Mouse (Mus musculus): Measurements from ENCODE around the gene Dgki.

Dgki gene

DNA sequence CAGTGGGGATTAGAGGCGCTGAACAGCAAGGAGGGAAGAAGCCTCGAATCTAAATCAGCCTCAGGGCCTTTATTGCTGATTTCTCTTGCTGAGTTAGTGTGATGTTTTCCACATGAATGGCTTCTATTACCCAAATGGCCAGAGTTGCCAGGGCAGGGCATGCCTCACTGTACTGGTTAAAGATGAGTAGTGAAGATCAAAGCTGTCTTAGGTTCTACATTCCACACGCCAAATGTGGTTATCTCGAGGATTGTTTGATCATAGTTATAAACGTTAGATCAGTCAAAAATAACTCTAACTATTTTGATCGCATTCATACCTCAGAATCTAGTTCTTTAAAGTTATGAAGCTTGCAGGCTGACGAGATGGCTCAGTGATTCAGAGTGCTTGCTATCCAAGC lies 59.8 kb downstream of the Dgki start:
- DNase-seq (ENCODE audit: low read depth) = no peak

GRCm38 (mm10) chr6:37236893-37237292 lies 63.1 kb downstream of the Dgki start:
- no peak for DNase-seq (ENCODE audit: low read depth)

GRCm38 (mm10) chr6:37231148-37231547 lies 68.8 kb downstream of the Dgki start:
- no peak for DNase-seq (ENCODE audit: low read depth)

DNA sequence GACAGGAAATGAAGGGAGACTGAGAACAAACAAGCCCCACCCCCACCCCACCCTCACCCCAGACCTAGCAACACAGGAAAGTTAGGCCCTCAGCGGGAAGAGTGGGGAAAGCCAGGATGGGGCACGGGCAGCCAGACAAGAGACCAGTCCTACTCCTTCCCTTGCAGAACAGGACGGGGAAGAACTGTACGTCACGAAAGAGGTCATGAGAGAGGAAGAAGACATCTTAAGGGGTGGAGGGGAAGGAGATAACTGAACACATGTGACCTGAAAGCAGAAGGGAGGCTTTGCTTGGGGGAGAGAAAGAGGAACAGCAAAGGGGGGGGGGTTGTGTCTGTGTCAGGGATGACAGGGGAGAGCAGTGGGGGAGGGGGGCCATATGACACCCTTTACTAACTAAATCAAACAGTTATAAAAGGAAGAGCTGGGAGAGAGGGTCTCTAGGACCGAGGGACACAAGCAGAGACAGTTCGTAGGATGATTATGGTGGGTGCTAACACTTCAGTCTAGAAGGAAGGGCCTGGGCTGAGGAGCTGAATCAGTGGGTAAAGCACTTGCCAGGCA lies 77.0 kb downstream of the Dgki start:
- DNase-seq (ENCODE audit: low read depth) = no peak

GRCm38 (mm10) chr6:37222016-37222415 lies 78.0 kb downstream of the Dgki start:
- DNase-seq (ENCODE audit: low read depth) = no peak

GRCm38 (mm10) chr6:37219110-37219509 lies 80.9 kb downstream of the Dgki start:
- no peak for DNase-seq (ENCODE audit: low read depth)

DNA sequence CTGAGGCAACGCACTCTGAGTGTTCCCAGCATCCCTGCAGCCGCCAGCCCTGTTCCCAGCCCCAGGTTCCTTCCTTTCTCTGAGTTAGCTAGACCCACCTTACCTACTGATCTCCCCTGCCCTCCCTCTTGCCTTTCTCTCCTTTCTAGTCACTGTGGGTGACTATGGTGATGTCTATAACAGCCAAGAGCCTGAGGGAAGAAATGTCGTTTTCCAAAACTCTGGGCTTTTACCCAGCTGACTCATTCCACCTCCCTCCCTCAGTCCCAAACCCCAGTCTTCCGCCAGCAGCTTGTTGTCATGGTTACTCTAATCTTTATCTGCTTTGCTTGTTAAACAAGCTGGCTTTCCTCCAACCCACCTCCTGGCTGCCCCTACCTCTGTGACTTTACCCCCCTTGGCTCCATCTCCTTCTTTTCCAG lies 83.6 kb downstream of the Dgki start:
- no peak for DNase-seq (ENCODE audit: low read depth)

DNA sequence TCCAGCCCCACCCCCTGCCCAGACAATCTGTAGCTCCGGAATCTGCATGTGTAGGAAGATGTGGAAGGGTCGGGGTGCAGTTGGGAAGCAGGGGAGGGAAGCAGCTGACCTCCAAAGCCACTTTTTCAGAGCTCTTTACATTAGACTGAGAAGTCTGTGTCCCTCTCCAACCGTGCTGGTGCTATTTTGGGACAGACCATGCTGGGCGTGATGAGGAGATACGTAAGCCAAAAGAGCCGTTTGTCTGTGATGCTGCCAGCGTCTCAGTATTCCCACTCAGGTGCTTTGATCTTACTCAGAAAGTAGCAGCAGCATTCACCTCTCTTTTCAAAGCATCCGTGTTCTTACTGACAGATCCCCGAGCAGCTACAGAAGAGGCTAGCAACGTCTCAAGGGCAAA lies 84.3 kb downstream of the Dgki start:
- DNase-seq (ENCODE audit: low read depth) = no peak

DNA sequence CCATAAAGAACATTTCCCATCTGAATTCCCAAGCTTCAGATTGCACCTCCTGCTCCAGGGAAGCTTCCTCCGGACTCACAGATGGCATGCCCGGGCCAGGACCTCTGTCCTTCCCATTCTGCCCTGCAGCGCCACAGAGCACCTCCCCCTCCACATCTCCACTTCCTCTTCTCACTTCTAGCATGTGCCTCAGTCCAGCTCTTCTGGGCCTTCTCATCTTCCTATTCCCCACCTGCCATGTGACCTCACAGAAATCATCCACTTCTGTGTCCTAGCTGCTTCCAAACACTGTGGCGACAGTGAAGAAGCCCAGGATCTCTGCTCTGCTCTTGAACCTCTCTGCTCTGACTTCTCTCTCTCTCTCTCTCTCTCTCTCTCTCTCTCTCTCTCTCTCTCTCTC lies 87.1 kb downstream of the Dgki start:
- no peak for DNase-seq (ENCODE audit: low read depth)

DNA sequence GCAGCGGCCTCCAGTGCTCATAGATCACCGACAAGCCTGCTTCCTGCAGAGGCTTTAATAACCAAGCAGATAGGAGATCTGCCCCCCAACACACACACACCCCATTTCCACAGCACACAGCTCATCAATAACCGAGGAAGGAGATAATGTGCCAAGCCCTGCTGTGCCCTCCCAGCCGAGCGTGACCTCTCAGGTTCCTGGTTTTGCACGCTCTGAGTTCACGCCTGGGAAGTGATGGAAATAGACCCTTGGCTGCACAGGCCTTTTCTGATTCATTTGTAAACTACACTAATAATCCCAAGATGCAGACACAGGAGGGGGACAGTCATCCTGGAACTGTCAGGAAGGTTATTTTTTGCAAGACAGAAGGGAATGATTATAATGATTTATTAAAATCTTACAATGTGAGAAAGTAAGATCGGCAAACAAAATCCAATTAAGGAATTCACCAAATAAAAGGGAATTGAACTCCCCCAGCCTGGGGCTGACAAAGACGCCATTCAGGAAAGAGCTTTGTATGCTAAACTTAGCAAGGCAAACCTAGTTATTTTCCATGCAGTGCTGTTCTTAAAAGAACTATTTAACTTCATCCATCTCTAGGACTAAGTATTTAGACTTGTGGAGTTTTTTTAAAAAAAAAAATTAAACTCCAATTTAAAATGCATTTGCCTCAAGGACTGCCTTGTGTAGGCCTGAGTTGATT lies 88.3 kb downstream of the Dgki start:
- DNase-seq (ENCODE audit: low read depth) = no peak

- no peak for DNase-seq (ENCODE audit: low read depth)
These were observed 97.1 kb downstream of the Dgki start for GRCm38 (mm10) chr6:37202901-37203300.

DNA sequence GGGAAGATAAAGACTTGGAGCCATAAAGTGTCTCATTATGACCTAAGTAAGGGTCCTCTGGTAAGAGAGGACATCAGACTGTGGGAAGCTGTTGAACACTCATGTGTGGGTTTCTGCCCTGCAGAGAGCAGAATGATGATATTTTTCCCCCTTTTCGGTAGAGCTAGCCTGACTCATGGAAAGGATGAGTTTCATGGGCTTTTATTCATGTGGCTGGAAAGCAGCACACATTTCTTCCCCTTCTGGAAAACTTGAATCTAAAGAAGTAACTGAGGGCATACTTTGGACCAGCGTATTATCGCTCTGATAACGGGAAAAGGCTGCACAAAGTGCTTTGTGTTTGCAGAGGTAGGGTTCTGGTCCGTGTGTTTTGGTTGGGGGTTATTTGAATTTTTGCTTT lies 99.1 kb downstream of the Dgki start:
- no peak for DNase-seq (ENCODE audit: low read depth)

- no peak for DNase-seq (ENCODE audit: low read depth)
These were observed 100.5 kb downstream of the Dgki start for GRCm38 (mm10) chr6:37199502-37199901.

DNA sequence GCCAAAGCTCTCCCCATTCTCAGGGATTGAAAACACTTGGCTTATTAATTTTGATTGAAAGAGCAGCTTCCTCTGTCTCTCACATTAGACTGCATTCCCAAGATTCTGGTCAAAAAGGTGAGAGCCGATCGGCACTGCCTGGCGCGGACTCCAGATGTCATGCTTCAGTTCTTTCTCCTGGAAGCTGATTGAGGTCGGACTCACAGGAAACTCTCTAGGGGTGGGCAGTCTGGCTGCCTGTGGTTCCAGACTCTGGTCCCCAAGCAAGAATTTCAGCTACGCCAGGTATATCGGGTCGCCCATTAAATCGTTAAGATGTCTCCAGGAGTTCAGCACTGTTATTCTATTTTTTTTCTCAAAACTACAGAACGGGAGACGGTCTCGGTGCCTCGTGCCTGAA lies 102.2 kb downstream of the Dgki start:
- no peak for DNase-seq (ENCODE audit: low read depth)

GRCm38 (mm10) chr6:37196870-37197269 lies 103.1 kb downstream of the Dgki start:
- DNase-seq (ENCODE audit: low read depth) = no peak

- no peak for DNase-seq (ENCODE audit: low read depth)
These were observed 104.2 kb downstream of the Dgki start for GRCm38 (mm10) chr6:37195766-37196165.

DNA sequence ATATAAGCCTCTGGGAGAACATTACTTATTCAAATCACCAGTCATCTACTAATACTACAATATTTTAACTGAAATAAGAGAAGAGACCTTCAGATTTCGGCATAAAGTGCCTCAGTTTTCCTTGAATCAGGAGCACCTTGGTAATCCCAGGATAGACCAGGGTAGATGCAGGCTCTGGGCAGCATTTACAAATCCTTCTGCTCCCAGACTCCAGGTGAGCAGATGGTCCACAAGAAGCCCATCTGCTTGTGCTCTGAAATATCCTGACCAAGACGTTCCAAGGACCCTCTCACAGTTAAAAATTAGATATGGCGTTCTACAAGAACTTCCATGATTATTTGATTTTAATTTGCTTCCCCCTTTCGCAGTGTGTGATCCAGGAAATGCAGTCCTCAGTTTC lies 118.0 kb downstream of the Dgki start:
- DNase-seq (ENCODE audit: low read depth) = no peak

DNA sequence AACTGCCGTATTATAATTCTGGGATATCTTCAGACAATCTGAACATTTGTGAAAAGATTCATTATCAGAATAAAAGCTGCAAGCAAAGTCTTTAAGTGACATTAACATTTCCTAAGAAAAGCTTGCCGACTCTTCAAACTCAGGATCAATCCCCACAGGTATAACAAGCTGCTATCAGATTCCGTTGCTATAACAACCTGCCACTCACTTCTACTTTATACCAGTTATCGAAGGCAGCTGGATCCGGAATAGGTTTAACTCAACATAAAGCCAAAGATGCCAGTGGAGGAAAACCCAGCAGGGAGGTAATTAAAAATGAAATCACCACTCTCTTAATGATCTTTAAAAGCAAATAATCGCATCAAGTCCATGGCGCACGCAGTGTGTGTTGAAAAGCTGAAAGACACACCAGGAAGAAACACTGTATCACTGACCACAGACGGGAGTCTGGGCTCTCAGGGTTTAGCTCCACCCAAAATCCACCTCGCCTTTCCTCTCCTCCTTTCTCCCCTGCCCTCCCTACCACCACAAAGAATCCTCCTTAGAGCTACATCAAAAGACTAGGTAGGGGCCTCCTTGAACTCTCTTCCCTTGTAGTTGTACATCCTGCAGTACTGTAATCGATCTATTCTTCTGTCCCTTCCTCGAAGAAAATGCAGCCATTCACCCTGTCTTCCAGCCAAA lies 128.7 kb downstream of the Dgki start:
- DNase-seq (ENCODE audit: low read depth) = no peak

DNA sequence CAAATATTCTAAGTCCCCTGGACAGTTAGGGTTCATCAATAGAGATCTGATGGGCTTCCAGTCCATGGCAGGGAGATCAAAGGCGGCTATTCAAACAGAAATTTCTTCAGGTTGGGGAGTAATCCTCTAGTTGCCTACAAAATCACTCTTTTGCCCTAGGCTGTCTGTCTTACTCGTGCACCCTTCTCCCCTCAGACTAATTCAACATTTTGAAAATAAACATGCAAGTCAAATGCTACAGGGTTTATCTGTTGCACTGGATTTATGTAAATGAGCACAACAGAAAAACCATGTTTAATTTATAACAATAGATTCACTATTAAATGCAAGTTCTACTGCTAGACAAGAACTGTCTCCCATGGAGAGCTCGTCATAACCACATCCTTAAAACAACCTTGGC lies 141.1 kb downstream of the Dgki start:
- DNase-seq (ENCODE audit: low read depth) = no peak

DNA sequence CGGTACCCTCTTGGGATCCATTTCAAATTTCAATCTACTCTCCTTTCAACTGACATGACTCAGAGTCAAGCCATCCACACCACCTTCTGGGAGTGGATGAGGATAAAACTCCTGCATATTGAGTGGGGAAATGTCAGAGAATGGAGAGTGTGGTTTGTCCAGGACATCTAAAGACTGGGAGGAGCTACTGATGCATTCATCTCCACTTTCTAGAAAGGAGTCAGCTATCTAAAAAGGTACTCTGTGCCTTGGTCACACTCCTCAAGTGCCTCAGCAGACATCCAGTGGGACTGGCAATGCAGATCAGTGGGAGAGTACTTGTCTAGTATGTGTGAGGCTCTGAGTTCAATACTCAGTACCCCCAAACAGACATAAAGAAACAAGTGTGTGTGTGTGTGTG lies 145.9 kb downstream of the Dgki start:
- DNase-seq (ENCODE audit: low read depth) = no peak

DNA sequence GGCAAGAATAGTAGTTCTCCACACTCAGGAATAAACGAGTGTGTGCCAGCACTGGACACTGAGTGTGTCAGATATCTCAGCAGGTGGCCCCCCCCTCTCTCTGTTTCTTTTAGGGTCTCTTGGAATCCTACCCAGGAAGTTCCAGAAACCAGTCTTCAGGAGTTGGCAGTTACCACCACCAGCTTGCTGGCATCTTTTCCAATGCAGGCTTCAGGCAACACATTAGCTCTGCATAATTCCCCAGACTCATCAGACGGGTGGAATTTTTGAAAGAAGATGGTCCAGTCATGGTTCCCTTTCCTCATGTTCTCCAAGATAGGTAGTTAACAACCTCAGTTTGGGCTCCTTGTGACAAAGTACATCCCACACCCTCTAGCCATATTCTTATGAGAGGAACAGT lies 149.5 kb downstream of the Dgki start:
- no peak for DNase-seq (ENCODE audit: low read depth)

- no peak for DNase-seq (ENCODE audit: low read depth)
These were observed 149.9 kb downstream of the Dgki start for GRCm38 (mm10) chr6:37150038-37150437.

DNA sequence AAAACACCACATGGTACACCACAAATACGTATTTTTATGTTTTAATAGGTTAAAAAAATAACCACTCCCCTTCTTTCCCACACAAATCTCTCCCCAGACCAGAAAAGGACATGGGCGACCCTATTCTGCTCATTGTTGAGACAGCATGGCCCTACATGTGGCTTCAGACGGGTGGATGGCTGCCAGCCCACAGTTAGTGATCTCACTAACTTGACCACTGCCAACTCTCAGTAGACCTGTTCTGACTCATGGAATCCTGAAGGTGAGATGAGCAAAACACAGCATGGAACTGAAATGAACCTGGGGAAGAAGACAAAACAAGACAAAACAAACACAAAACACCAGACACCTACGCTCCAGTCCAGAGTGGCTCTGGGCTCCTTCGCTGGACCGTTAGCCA lies 150.8 kb downstream of the Dgki start:
- DNase-seq (ENCODE audit: low read depth) = no peak

Measured in 416B (cell line).